Mouse (Mus musculus): ENCODE measurements around the gene Nub1.

DNA sequence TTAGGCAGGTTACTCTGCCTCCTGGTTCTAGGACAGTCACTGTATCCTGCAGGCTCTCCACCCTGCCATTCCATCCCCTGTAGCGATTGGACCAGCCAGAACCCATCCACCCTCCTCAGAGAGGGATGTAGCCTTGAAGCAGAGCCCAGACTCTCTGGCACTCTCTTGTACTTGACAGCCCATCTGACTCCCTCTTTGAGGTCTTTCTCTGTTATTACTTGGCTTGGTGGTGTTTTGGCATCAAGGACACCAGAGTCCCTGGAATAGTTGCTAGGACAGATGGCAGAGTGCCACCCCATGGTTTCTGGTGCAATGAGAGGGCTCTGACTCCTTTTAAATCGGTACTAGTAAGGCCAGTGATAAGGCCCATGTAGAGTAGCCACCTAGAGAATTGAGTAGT lies 27.9 kb downstream of the Nub1 start:
- TF ChIP-seq GATA1 (IDR thresholded peaks at IDR 0.05; ENCODE audit: low read length), result no peak
- no peak for TF ChIP-seq TAL1 (IDR thresholded peaks at IDR 0.05; ENCODE audit: low read length)

Measured in erythroblast, embryonic 14.5 days (primary cell).